Mouse (Mus musculus) ovary, adult 2 months (tissue): ENCODE measurements around the gene Spen. TPM values are rescaled to one million over a fixed set of nuclear protein-coding genes. Genes with fewer than 3 reads are reported as not detected.

Source experiments
- polyA plus RNA-seq: library from polyadenylated mRNA; depleted of rRNA; stranded (reverse); fragments of >200 nt; gene quantifications from 2 replicates; pipeline ENCODE4 v1.2.3, GENCODE M21; 2012; rRNA removed

Spen gene
- 21.1 and 26.2 TPM in 2 replicates for polyA plus RNA-seq

DNA sequence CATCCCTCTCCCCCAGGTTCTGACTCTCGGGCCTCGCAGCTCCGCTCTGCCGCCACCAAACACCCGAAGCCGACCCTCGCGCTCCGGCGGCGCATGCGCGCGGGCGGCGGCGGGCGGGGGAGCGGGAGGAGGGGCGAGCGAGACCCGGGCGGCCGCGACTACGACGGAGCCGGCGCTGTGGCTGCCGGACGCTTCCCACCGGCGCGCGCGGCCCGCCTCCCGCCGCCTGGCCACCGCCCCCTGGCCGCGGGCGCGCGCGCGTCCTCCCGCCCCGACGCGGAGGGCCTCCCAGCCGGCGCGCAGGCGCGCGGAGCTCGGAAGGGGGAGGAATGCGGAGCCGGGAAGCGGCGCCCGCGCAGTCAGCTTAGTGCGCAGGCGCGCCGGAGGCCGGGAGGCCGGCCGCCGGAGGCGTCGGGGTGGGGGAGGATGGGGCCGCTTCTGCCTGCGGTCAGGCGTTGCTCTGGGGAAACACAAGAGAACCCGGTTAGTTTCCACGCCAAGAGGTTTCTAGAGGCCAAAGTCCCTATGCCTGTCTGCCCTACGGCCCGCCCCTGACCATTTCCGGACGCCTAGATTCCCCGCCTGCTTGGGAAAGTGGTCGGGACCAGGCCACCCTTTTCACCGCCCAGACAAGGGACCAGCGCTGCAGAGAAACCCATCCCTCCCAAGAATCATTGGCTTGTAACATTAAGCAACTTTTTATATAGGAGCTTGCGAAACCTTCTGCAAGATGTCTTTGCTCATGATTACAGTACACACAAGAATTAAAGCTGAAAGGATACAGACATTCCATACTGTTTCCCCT is at the start of gene Spen:
Gene Spen, minus strand, starts transcription at position 190 of the 805 bp plus-strand sequence.

DNA sequence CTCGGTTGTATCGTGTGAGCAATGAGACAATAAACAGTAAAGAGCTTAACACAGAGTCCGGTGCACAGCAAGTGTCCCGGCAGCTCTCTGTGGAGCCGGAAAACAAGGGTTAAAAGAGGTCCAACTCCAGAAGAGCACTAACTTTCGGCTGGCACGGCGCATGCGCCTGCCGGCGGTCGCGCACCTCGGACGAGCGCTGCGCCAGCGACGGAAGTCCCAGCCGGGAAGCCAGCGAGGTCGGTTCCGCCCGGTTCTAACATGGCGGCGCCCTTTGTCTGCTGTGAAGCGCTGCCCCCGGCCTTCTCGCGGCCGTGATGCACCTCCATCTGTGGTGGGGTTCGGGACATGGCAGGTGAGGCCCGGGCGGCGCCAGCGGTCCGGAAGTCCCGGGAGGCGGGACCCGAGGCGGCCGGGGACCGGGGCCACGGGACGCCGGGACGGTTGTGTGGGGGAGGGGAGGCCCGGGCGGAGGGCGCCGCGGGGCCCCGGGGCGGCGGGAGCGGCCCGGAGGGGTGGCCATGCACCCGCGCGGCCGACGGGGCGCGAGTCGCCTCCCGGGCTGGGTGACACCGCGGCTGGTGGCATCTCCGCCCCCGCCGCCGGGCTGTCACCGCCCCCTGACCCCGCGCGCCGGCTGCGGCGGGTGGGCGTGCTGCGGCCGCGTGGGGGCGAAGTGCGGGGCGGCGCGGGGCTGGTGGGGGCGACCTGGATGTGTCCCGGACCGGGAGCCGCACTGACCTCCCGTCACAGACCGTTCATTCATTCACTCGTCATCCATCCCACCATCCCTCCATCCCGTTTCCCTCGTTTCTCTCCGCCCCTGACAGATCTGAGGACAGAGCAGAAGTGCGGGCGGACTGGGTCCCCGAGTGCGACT is 93.7 kb downstream of the Spen start, which contains the start of gene Zbtb17:
Gene Zbtb17, plus strand, starts transcription at position 204 of the 877 bp plus-strand sequence.

DNA sequence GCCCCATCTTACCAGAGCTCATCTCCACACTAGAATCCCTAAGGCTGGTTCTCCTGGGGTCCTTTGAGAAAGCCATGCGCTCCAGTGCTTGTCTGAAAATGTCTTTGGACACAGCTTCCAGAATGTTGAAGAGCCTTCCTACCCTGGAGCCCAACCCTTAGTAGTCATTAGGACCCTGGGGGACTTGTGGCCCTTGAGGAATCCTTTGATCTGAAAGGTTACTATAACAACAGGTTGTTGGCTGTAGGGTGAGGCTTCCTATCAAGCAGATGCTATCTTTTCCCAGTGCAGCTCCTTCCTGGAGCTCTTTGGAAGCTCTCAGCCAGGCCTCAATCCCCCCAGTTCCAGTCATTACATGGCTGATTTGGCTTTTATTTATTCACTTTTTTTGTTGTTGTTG is 102.4 kb downstream of the Spen start, which contains the start of gene Srarp:
Gene Srarp, minus strand, starts transcription at position 132 of the 400 bp plus-strand sequence.

DNA sequence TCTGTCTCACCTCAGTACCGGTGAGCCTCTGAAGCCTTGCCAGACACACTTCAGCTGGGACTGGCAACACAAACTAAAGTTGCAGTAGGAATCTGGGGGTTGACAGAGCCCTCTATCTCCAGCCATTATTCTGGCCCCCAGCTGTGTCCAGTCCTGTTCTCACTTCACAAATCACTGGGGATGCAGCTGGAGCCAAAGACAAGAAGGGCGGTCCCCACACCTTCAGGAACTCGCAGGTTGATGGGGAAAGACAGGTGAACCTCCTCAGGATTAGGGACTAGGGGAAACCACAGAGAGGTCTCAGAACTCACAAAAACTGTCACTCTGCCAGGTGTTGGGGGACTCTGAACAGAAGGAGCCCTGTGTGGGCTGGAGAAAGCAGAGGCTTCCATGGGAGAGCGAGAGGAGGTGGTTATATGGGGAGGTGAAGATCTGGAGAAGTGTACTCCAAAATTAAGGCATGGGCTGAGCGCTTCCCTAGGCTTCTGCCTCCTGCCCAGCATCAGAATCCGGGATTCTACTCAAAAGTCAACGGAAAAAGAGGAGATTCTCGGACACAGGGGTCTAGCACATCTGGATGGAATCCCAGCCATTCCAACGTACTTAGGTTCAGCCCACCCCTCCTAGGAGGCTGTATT is 118.1 kb downstream of the Spen start, which contains the start of gene Hspb7:
Gene Hspb7, plus strand, starts transcription at position 588 of the 638 bp plus-strand sequence.

Other genes starting within 250 kb of the Spen start
- gene Epha2, start 237.4 kb downstream of the Spen start, polyA plus RNA-seq = 11.6 and 14.6 TPM in 2 replicates
- gene Fam131c, start 170.4 kb downstream of the Spen start, polyA plus RNA-seq = 4.6 and 6.3 TPM in 2 replicates
- not detected in 2 replicates for gene Clcnka, start 139.9 kb downstream of the Spen start, polyA plus RNA-seq
- gene Clcnkb, start 122.6 kb downstream of the Spen start, polyA plus RNA-seq = not detected in 2 replicates
- 15.4 and 16.0 TPM in 2 replicates for gene Hspb7, start 117.8 kb downstream of the Spen start, polyA plus RNA-seq
- gene Srarp, start 102.5 kb downstream of the Spen start, polyA plus RNA-seq = 1.9 and 2.3 TPM in 2 replicates
- 61.4 and 64.3 TPM in 2 replicates for gene Zbtb17, start 93.9 kb downstream of the Spen start, polyA plus RNA-seq
- gene Fblim1, start 67.5 kb upstream of the Spen start, polyA plus RNA-seq = 38.7 and 43.2 TPM in 2 replicates
- 2.5 and 2.9 TPM in 2 replicates for gene Tmem82, start 80.0 kb upstream of the Spen start, polyA plus RNA-seq
- 5.1 and 5.5 TPM in 2 replicates for gene Slc25a34, start 85.2 kb upstream of the Spen start, polyA plus RNA-seq
- 69.2 and 81.9 TPM in 2 replicates for gene Plekhm2, start 126.3 kb upstream of the Spen start, polyA plus RNA-seq
- 10.4 and 14.6 TPM in 2 replicates for gene Rsc1a1, start 147.0 kb upstream of the Spen start, polyA plus RNA-seq
- gene Ddi2, start 184.8 kb upstream of the Spen start, polyA plus RNA-seq = 23.6 and 28.8 TPM in 2 replicates
- 0.53 and 0.86 TPM in 2 replicates for gene Agmat, start 208.1 kb upstream of the Spen start, polyA plus RNA-seq